Mouse (Mus musculus) ovary, postnatal 10 days (tissue): ENCODE measurements around the gene Pax8.

ENCODE experiments used
- DNase-seq: peaks from one replicate; pipeline ENCODE4 v3.0.0; 2022; ENCODE audit warnings: low spot score

Pax8 gene

GRCm38 (mm10) chr2:24413677-24414076, 61.7 kb downstream of the Pax8 start:
- DNase-seq = no peak

- DNase-seq = no peak
Observed at GRCm38 (mm10) chr2:24413172-24413571, 62.2 kb downstream of the Pax8 start.

GRCm38 (mm10) chr2:24409166-24409565, 66.2 kb downstream of the Pax8 start:
- DNase-seq = peak; percentile 42

GRCm38 (mm10) chr2:24407701-24408485, 67.5 kb downstream of the Pax8 start:
- DNase-seq = no peak

- peak; percentile 43 for DNase-seq
Observed at GRCm38 (mm10) chr2:24405345-24406012, 69.9 kb downstream of the Pax8 start.

- no peak for DNase-seq
Observed at GRCm38 (mm10) chr2:24400711-24401110, 74.7 kb downstream of the Pax8 start.

GRCm38 (mm10) chr2:24397115-24397514, 78.3 kb downstream of the Pax8 start:
- DNase-seq = no peak

- DNase-seq = no peak
Observed at GRCm38 (mm10) chr2:24393251-24393650, 82.1 kb downstream of the Pax8 start.

GRCm38 (mm10) chr2:24387361-24388283, 87.8 kb downstream of the Pax8 start:
- no peak for DNase-seq

GRCm38 (mm10) chr2:24386964-24387320, 88.5 kb downstream of the Pax8 start:
- DNase-seq = no peak

- DNase-seq = no peak
Observed at GRCm38 (mm10) chr2:24386158-24386963, 89.0 kb downstream of the Pax8 start.

GRCm38 (mm10) chr2:24385111-24385961, 90.1 kb downstream of the Pax8 start:
- DNase-seq = no peak

GRCm38 (mm10) chr2:24384393-24384792, 91.0 kb downstream of the Pax8 start:
- no peak for DNase-seq

- DNase-seq = no peak
Observed at GRCm38 (mm10) chr2:24383636-24384035, 91.8 kb downstream of the Pax8 start.

GRCm38 (mm10) chr2:24382456-24383230, 92.8 kb downstream of the Pax8 start:
- DNase-seq = no peak

- no peak for DNase-seq
Observed at GRCm38 (mm10) chr2:24378747-24379450, 96.5 kb downstream of the Pax8 start.
